Mouse (Mus musculus) mesoderm, embryonic 11.5 days (tissue): ENCODE measurements around the gene Gm20388.

Experiments used
- DNase-seq: peaks from one replicate; pipeline ENCODE4 v3.0.0-alpha.2; 2012; ENCODE audit warnings: low read depth, low spot score

Gene Gm20388

DNA sequence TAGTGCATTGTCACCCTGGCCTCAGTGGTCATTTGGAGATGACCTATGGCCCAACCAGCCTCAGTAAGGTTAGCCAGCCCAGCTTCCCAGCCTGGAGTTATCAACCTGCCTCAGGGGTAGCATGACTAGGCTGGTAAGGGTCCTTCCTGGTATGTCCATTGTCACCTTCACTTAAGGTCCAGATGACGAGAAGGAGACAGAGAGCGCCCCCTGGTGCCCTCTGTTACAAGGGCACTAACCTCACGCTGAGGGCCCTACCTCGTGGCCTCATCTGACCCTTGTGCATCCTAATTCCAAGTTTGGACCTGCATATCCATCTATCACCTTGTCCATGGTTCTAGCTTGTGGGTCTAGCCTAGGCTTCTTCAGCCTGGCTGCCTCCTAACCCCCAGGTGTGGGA is 1774.8 kb downstream of the Gm20388 start:
- peak; percentile 51 for DNase-seq

DNA sequence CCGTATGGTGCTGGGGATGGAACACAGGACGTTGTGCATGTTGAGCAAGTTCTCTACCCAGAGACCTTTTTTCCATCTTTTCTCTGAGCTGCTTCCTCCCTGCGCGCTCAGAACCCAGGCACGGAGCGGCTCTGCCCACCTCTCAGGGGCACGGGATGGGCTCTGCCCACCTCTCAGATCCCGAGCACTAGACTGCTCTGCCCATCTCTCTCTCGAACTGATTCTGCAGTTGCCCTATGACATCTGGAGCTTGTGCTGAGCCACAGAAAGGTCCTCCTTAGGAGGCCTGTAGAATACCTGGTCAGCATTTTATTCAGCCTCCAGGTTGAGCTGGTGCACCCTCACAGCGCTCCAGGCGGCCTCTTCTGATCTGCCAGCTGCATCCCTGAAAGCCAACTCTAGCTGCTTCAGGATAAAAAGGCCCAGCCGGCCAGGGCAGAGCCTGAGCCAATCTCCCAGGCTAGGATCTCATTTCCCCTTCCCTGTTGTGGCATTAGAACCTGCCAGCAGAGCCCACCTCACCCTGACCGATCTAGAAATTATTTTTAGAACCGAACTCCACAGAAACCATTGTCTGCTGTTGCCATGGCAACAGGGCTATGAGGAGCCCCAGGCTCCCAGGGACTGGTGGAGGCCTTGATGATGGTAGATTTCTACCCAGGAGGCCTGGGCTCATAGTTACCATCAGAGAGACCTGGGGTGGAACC is 1777.0 kb downstream of the Gm20388 start:
- DNase-seq = peak; percentile 56

DNA sequence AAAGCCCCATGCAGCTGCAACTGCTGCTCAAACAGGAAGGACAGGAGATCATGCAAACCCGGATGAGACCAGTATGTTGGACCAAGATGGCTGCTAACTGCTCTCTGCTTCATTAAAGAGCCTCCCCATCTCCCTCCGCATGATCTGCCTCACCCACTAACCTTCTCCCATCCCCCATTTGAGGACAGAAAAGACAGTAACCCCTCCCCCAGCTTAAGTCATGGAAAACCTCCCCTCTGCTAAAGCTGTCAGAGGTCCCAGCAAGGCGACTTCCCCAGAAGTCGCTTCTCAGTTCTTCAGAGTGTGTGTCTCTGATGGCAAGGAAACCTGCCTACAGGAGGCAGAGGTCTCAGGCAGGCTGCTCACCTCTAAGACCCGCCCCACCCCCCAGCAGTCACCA is 1777.9 kb downstream of the Gm20388 start:
- no peak for DNase-seq

DNA sequence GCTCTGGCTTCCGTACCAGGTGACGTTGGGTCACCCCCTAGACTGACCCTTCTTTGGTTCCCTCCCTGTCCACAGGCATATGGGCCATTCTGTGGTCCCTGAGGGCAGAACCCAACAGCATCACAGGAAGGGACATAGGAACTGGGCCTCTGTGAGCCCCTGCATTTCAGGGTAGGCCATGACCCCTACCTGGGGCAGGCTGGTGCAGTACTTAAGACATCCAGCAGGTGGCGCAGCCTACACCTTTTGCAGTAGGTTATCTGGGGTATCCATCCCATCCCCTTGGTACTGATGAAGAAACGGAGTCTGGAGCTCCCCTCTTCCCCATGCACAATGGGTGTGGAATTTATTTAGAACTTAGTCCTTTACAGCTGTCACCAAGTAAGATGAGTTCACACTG is 1783.8 kb downstream of the Gm20388 start:
- no peak for DNase-seq

DNA sequence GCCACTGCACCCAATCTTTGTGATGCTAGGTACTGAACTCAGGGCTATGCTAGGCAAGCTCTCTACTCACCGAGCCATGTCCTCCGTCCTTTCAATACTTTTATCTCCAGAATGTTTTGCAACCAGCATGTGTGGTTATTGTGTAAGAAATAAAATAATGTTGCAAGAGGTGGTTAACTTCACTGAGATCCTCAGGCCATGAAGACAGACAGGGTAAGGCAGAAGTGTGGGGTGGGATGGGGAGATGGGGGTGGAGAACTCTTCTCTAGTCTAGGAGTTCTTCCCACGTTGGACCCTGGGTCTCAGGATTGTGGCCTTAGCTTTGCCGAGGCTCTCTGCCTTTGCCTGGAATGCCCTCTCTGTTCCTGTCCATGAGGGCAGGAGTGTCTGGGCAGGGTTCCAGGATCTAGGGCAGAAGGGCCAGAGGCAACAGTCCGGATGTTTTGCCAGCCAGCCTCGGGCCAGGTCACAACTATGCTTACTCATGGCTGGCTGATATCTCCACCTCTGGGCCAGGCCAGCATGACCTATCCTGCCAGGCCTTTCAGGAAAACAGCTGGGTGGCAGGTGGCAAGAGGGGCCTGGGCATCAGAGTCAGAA is 1785.0 kb downstream of the Gm20388 start:
- no peak for DNase-seq

DNA sequence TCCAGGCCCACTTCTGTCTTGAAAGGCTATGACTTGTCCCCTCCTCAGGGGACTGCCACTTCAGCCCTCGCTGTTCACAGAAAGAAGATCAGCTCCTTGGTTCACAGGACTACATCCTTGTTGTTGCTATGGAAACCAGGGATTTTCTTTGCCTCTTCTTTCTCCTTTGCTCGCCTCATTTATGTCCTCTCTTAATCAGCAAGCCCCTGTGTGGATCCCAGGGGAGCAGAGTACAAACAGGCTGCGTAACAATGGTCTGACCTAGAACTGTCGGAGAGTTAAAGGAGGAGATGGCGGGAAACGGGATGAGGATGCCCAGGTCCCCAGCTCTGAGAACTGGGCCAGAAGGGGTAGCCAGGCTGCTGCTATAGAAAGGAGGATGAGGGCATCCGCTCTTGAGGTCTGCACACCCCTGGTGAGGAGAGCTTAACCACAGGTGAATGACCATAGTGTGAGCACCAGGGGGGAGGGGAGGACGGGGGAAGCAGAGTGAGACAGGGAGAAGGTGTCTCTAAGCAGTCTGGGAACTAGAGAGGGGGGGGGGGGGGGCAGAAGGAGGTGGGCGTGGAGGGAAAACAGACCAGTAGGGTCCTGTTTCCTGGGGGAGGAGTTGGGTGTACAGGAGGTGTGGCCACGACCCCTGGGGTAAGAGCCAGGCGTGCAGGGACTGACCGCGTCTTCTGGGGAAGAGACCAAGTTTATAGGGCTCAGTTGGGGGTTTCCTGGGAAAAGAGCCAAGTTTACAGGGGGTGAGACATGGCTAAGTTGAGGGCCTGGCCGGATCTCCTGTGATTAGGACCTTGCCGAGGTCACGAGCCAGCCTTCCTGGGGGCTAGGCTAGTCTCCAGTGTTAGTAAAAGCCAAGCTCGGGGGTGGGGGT is 1787.3 kb downstream of the Gm20388 start:
- no peak for DNase-seq

DNA sequence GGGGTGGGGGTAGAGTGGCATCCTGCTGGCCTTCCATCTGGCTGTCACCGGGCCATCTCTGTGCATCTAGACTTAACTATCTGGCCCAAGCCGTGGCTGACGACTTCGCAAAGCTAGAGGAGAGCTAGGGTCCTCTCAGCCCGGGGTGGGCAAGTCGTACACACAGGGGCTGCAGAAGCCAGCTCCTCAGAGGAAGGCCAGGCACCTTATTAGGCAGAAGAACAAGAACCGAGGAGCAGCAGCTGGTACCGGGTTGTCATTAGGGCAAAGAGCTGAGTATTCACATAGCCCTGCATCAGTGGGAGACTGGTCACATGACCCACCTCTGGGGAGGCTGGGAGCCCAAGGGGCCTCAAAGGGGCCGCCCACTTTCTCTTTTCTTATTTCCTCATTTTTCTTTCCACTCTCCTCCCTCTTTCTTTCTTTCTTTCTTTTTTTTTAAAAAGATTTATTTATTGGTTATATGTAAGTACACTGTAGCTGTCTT is 1788.0 kb downstream of the Gm20388 start:
- no peak for DNase-seq

DNA sequence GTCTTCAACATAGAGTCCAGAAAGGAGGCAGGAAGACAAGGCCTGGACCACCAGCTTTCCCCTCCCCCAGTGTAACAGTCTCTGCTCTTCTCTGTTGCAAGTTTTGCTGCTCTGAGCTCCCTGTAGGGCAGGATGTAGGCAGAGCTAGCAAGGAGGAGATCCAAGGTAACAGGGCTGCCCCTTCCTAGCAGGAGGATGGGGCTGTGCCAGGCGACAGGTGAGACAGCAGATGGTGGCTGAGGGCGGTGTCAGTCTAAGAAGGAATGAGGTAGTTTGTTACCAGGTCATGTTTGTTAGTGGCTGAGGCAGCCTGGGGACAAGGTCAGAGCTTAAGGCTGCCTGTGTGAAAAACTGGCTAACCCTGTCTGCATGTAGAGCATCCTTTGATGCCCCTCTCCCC is 1789.3 kb downstream of the Gm20388 start:
- no peak for DNase-seq

DNA sequence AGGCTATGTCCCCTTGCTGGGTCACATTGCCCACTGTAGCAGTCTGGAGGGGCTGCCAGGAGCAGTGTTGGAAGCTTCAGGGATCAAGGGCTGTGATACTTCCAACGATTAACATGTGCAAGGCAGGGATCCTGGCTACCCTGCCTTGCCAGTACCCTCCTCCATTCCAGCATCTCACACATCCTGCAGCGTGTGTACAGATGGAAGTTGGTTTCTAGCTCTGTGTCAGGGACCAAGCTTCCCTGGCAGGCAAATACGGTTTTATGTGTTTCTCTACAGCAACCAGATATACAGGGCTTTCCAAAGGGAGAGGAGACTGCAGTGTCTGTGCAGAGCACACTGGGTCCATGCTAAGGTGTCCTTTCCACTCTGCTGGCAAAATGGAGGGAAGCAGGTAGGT is 1794.5 kb downstream of the Gm20388 start:
- DNase-seq = no peak

DNA sequence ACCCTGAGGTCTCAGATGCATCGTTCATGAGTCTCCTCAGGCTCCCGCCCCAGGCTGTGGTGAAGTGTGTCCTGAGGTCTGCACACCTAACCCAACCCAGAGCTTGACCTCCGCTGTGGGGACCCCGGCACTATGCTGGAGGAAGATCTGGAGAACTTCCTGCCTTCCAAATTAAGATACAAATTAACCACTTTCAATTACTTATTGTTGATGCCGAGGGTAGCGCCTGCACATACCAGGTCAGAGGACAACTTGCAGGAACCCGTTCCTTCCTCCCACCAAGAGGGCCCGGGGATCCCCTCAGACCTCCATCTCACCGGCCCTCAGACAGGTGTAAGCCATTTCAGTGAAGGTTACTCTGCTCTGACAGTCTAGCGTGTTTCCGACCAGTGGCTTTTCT is 1796.3 kb downstream of the Gm20388 start:
- DNase-seq = no peak

DNA sequence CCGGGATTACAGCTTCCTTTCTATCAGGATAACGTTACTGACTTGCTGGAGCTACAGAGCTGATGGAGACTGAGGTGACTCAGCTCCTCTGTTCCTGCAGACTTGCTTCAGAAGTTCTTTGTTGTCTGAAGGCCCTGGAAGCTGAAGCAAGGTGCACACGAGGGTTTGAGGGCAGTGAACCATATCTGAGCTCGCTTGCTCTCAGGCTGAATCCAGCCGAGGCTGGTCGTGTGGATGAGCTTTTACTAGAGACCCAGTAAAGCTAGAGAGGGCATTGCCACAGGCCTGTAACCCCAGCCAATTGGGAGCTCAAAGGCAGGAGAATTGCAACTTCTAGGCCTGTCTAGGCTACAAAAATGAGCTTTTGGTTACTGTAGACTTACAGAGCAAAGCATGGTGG is 1797.8 kb downstream of the Gm20388 start:
- no peak for DNase-seq

DNA sequence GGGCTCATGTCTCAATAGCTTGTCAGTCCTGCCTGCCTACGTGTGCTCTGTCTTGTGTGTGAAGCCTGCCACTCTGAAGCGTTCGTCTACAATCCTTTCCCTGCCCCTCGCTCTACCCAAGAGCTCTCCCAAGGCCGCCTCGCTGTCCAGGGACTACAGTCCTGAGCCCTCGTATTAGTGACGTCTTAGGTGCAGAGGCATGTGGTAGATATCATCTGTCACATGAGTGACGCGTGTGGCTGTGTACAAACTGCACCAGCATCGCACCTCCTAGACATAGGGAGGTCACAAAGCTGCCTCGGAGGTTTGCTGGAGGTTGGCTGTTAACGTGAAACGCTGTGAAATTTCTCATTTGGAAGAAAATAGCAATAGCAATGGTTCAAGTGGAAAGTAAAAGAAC is 1806.9 kb downstream of the Gm20388 start:
- no peak for DNase-seq

DNA sequence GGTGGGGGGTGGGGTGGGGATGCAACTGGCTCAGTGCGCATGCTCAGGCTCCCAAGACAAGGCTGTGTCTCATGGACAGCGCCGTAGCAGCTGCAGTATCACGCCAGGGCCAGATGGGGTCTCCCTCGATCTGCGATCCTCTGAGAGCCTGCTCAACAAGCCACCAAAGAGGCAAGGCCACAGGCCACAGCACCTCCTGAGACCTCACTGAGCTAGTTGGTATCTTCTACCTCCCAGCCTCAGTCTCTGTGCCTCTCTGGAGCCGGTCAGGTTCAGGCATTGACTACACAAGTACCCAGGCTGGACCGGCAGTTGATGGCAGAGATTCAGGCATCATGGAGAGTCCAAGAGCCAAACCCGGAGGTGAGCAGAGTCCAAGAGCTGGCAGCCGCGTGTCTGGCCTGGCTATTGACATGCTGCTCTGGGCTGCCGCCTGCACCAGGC is 1807.4 kb downstream of the Gm20388 start:
- peak; percentile 94 for DNase-seq

DNA sequence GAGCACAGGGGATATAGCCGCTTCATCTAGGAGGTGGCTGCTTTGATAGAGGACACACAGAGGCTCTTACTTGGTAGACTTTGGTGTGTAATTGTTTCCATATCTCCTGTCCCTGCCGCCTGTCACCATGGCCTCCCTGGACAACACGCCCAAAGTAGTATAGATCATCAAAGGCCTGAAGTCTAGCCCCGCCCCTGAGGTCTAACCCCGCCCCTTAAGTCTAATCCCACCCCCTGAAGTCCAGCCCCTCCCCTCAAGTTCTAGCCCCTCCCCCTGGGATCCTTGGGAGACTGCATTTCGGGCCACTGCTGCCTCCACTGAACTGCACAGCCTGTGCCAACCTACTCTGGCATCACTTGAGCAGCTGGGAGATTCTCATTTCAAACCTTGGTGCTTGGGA is 1808.3 kb downstream of the Gm20388 start:
- DNase-seq = no peak

DNA sequence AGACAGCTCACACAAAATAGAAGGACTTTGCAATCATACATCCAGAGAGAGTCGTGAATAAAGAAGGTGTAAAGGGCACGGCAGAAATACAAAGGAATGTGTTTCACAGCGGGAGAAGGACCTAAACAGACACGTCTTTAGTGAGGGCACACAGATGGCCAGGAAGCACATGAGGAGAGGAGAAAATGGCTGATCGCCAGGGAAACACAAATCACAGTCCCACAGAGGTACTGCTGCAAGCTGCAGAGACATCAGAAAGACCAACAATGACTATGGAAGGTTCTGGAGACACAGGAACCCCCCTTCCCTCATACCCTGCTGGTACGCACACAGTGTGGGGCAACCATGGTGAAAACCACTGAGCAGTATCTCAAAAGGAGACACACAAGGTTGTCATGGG is 1810.4 kb downstream of the Gm20388 start:
- no peak for DNase-seq

DNA sequence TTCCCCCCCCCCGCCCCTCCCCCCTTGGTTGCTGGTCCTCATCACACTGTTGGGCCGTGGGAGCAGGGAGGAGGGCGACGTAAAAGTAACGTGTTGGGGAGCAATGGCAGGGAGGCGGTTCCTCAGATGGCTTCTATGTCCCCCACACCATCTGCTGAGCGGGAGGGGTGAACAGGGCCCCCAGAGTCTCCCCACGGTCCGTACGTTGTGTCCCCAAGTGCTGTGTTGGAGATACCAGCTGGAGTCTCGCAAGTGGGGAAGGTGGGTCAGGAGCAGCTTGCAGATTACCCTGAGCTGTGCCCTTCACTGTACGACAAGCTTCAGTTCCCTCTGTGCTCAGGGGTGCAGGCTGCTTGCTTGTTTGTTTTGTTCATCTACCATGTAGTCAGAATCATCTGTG is 1813.2 kb downstream of the Gm20388 start:
- DNase-seq = no peak

DNA sequence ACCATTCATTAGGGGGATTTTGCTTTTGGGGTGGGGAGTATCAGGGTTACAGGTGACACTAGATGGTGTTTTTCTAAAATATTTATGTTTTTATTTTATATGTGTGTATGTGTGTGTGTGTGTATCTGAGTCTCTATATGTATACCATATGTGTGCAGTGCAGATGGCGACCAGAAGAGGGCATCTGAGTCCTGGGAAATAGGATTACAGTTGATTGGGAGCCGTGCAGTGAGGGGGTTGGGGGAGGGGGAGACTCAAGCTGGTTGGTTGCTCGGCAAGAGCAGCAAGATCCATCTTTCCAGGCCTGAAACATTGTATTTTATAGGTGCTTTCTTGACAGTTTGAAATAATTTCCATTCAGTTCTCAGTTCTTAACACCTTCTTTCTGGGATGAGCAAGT is 1816.5 kb downstream of the Gm20388 start:
- no peak for DNase-seq

DNA sequence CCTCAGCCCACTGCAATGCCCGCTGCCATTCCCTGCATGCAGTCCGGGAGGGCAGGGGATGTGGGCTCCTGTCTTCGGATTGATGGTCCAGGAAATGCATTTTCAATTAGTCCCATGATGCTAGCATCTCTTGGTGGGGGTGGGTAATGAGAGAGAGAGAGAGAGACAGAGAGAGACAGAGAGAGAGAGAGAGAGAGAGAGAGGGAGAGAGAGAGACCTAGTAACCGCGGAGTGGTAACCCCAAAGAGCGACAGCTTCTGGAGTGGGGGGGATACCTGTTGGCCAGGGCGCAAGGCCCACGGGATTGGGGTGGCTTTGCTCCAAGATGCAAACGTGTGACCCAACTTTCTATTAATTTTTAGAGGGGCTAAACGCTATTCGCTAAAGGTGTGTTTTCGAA is 1818.7 kb downstream of the Gm20388 start, which contains the start of gene Jph3:
Gene Jph3, plus strand, starts transcription at position 301 of the 400 bp plus-strand sequence.
- no peak for DNase-seq

DNA sequence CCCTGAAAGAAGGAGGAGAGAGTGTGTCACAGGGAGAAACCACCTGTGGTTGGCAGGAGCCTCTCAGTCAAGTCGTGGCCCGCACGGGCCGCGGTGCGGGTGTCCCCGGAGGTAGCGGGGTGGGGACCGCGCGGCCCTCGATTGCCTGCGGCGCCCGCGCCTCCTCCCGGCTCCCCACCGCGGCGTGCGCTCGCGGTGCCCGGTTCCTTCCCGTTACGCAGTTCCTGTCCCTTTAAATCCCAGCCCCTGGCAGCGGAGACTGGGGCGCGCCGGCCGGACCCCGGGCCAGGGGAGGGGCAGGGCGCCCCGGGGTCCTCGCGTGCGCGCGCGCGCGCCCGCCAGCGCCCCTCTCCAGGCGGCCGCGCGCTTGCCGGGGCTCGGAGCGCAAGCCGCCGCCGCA is 1819.1 kb downstream of the Gm20388 start:
- DNase-seq = no peak

DNA sequence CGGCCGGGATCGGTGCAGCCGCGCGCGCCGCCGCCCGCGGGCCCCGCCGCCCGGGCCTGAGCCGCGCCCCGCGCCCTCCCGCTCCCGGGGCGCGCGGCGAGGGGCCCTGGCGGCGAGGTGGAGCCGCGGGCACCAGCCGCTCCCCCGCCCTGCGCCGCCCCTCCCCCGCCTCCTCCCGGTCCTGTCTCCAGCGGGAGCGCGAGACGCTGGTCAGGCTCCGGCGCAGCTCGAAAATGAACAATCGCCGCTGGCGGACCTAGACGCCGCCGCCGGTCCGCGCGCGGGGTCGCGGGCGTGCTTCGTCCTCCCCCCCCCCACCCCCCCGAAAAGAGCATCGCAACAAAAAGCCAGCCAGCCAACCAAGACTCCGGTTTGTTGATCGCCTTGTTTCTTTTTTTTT is 1819.5 kb downstream of the Gm20388 start:
- no peak for DNase-seq

DNA sequence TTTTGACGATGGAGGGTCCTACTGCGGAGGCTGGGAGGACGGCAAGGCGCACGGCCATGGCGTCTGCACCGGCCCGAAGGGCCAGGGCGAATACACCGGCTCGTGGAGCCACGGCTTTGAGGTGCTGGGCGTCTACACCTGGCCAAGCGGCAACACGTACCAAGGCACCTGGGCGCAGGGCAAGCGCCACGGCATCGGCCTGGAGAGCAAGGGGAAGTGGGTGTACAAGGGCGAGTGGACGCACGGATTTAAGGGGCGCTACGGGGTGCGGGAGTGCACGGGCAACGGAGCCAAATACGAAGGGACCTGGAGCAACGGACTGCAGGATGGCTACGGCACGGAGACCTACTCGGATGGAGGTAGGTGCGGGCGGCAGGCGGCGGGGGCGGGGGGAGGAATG is 1820.0 kb downstream of the Gm20388 start:
- no peak for DNase-seq

DNA sequence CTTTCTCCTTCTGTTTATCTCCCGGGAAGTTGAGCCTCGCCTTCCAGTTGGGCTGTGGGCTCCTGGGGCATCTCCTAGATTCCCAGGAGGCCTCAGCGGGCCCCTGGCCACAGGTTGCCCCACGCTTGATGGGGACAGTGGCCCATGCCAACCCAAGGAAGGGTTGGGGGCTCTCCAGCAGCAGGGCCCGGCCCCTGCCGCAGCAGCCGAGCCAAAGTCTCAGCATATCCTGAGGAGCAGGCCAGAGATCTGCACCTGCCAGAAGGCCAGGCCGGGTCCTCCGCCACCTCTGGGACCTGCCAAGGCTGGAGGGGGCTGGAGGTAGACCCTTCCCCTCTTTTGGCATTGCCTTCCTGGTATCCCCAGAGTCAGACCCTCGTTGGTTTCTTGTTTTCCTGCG is 1820.4 kb downstream of the Gm20388 start:
- no peak for DNase-seq
